Mouse (Mus musculus) embryonic fibroblast, embryonic 13.5 days (primary cell): Measurements from ENCODE around the gene Prrg2.

Experiments used
- CTCF ChIP-seq: IDR thresholded peaks from 2 replicates; pipeline ENCODE4 v1.5.1; 2011; ENCODE audit warnings: mild to moderate bottlenecking, control low read depth, low read length, moderate library complexity, borderline replicate concordance; ENCODE audit not compliant: insufficient read depth
- POLR2A ChIP-seq: IDR thresholded peaks from 2 replicates; pipeline ENCODE4 v1.6.1; 2011; ENCODE audit warnings: low read depth, mild to moderate bottlenecking, control low read depth, low read length, moderate library complexity

DNA sequence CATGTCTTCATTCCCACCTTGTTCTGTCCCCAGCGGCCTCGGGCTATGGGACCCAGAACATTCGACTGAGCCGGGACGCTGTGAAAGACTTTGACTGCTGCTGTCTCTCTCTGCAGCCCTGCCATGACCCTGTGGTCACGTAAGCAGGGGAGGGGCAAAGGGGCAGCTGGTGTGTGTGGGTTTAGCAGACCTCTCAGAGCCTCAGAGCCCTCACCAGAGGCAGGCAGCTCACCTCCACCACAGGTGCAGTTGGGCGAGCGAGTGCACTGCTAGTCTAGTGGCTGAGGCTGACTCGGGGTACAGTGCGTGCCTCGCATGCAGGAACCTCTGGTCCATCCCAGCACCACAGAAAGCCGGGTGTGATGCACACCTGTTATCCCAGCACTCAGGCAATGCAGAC lies 11.5 kb upstream of the Prrg2 start:
- no peak for TF ChIP-seq CTCF
- TF ChIP-seq POLR2A: no peak
